8 mouse cellular contexts compared by ENCODE assay signal in genomic region chr4:155624338-155625291, GRCm38 (mm10). TPM values are rescaled to one million over a fixed set of nuclear protein-coding genes. Genes with fewer than 3 reads are reported as not detected.
DNase-seq lines count a peak whose midpoint lies in the region; ATAC-seq and TF ChIP-seq lines count a peak whose summit lies in the region.

Cdk11b (plus strand) TSS chr4:155624854.

- no peaks in the 10 kb centered on the region for H3K9me3 ChIP-seq in hindbrain, embryonic 10.5 days
- no peaks in the 10 kb centered on the region for H3K9me3 ChIP-seq in lung, postnatal 0 days (ENCODE audit: low read length)

- peaks cover 14% of the 10 kb centered on the region for H3K4me1 ChIP-seq in hindbrain, embryonic 10.5 days (replicated peaks)
- peaks cover 4% of the 10 kb centered on the region; the same call in 1 of the 2 replicates for H3K4me1 ChIP-seq in lung, postnatal 0 days (ENCODE audit: insufficient read depth, low read depth, low read length)

- peak within 1 kb of the TSS; percentile 99 for H3K4me3 ChIP-seq in hindbrain, embryonic 10.5 days
- peak within 1 kb of the TSS; percentile 96 for H3K4me3 ChIP-seq in lung, postnatal 0 days (ENCODE audit: low read depth, low read length)

- H3K27me3 ChIP-seq in hindbrain, embryonic 10.5 days (ENCODE audit: insufficient read depth, poor library complexity, severe bottlenecking) = no peaks in the 10 kb centered on the region
- no peaks in the 10 kb centered on the region for H3K27me3 ChIP-seq in lung, postnatal 0 days (replicated peaks; ENCODE audit: insufficient read depth, low read length)

- peak within 1 kb of the TSS; percentile 88 for H3K27ac ChIP-seq in hindbrain, embryonic 10.5 days
- peak within 1 kb of the TSS; percentile 89 for H3K27ac ChIP-seq in lung, postnatal 0 days (ENCODE audit: low read length)

- TF ChIP-seq CTCF in lung, postnatal 0 days (IDR thresholded peaks at IDR 0.05) = no peak

- peak within 1 kb of the TSS; percentile 84 for H3K9ac ChIP-seq in lung, postnatal 0 days (replicated peaks; ENCODE audit: low read depth)

- DNase-seq in MN1 (ENCODE audit: low spot score) = peak; percentile 99
- peak; percentile 96 for DNase-seq in cerebellum, adult 9-10 months
- peak; percentile 97 for DNase-seq in hindbrain, embryonic 10.5 days (ENCODE audit: low spot score)
- peak; percentile 98 for DNase-seq in layer of hippocampus, adult 9-11 months
- DNase-seq in lung, postnatal 0 days (ENCODE audit: low spot score) = peak; percentile 100
- DNase-seq in ovary, postnatal 14 days (ENCODE audit: low spot score) = peak; percentile 93
- peak; percentile 96 for DNase-seq in thymus, postnatal 14 days

- peak within 1 kb of the TSS; percentile 82 for H3K4me2 ChIP-seq in lung, postnatal 0 days (replicated peaks; ENCODE audit: low read depth, low read length)

- peaks cover 61% of the 10 kb centered on the region for H3K36me3 ChIP-seq in hindbrain, embryonic 10.5 days
- H3K36me3 ChIP-seq in lung, postnatal 0 days (ENCODE audit: insufficient read depth, low read length) = peaks cover 12% of the 10 kb centered on the region; the same call in 1 of the 2 replicates

- whole genome bisulfite sequencing in hindbrain, embryonic 10.5 days = under 1% methylated on average over 84 of the region's 84 CpGs
- WGBS in lung, postnatal 0 days = 1% methylated on average over 84 of the region's 84 CpGs

- no peak for TF ChIP-seq EP300 in lung, postnatal 0 days (IDR thresholded peaks at IDR 0.05)

- ATAC-seq in frontal cortex, adult (ENCODE audit: low TSS enrichment) = peak; percentile 99
- peak; percentile 100 for ATAC-seq in lung, postnatal 0 days

RNA-seq across cellular contexts. Expression of gene Cdk11b, which starts in this region (rescaled TPM):
- polyA plus RNA-seq in hindbrain, embryonic 10.5 days (2016; fragmentation: Nextera tagmentation; extraction: Ambion mirVana) = 61.2 and 76.9 TPM in 2 replicates
- 67.3 and 74.4 TPM in 2 replicates for polyA plus RNA-seq in lung, postnatal 0 days (2015; fragmentation: Nextera tagmentation; extraction: Ambion mirVana)

Comparison
In these comparisons a context has a peak if more than half of its experiments do, and no peak if none do; other contexts are left out.
1. Peak in every context shown above with its lines: DNase-seq, ATAC-seq, H3K4me3 ChIP-seq and H3K27ac ChIP-seq.